Mouse (Mus musculus) splenic B cell, adult 2 months (primary cell): Measurements from ENCODE around the gene Grrp1.

ENCODE experiments used
- DNase-seq: peaks from one replicate; pipeline ENCODE4 v3.0.0-alpha.2; 2011; ENCODE audit warnings: low read depth, low spot score
- H3K27me3 ChIP-seq: 2 replicates; pipeline ENCODE4 v1.6.1; 2012; ENCODE audit warnings: mild to moderate bottlenecking, low read length, moderate library complexity, mixed read lengths; ENCODE audit not compliant: control insufficient read depth, poor library complexity, insufficient read depth, severe bottlenecking
- H3K36me3 ChIP-seq: 2 replicates; pipeline ENCODE4 v1.6.1; 2012; ENCODE audit warnings: mild to moderate bottlenecking, low read length, moderate library complexity, mixed read lengths; ENCODE audit not compliant: control insufficient read depth, poor library complexity, insufficient read depth, severe bottlenecking

The Grrp1 gene

DNA sequence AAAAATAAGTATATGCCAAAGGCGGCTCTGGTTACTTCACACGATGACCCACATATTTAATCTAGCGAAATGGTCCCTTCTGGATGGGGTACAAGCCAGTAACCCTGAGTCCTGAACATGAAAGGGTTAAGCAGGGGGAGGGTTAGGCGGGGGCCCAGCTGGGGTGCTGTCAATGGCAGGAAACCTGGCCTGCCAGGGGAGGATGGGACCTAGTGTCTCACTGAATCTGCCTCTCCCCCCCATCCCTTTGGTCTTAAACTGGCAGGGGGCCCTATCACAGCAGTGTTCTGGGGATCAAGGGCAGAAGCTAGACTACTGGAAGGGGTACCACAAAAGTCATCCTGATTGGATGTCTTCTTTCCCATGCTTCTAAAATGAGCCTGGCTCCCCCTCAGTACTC lies 1.9 kb upstream of the Grrp1 start:
- DNase-seq = no peak

DNA sequence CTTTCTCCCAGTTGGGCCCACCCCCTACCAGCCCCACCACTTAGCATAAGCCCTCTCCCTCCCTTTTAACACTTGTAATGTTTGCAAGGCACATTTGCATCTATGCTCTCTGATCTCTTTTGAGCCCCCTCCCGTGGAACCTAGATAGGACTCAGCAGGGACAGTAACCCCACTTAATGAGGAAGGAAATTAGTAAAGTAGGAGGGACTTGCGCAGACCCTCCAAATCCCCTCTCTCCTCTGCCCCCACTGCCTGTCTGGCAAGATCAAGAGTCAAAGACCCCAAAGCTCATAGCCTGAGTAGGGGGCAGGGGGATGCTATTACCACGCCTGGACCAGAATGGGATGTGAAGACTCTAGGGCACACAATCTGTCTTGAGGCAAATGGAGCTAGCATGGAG lies 929 bp upstream of the Grrp1 start:
- DNase-seq = no peak
- Histone ChIP-seq H3K27me3 (peaks cover 2% of the 10 kb centered on the region; the same call in 1 of the 2 replicates), H3K36me3 (no peaks in the 10 kb centered on the region)

More for the DNA sequence above, 1.9 kb upstream of the Grrp1 start:
- Histone ChIP-seq H3K36me3 (no peaks in the 10 kb centered on the region), H3K27me3 (peaks cover 2% of the 10 kb centered on the region; the same call in 1 of the 2 replicates)

DNA sequence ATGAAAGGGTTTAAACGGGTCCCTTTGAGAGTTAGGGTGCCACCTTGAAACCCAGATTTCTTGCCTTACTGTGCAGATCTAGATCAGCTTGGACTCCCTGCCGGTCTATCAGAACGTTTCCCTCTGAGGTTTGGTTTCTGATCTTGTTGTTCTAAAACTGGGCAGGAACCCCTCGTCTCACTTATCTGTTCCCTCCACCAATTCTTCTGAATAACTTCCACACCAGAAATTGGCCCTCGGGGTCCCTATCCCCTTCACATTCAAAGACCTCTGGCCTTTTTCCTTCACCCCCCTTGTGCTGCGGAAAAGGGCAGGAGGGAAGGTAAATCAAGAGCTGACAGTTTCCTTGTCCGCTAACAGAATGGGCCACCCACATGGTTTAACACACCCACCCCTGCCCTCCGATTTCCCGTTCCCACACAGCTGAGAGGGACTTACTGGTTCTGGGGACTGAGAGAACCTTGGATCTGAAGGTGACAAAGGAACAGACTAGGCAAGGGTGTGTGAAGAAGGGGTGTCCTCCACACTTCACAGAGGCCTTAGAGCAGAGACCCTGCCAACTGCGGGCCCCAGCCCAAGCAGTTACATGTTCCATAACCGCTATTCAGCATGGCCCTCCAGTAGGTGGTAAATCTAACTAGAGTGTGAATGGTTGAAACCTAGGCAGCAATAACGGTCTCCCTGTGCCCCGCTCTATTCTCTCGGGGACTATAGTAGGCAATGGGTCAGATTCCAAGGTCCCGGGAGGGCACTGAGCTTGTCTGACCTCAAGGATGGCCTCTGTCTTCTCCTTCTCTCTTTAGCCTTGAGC lies 790 bp downstream of the Grrp1 start:
- Histone ChIP-seq H3K27me3 (peaks cover 2% of the 10 kb centered on the region; the same call in 1 of the 2 replicates), H3K36me3 (no peaks in the 10 kb centered on the region)
- no peak for DNase-seq

DNA sequence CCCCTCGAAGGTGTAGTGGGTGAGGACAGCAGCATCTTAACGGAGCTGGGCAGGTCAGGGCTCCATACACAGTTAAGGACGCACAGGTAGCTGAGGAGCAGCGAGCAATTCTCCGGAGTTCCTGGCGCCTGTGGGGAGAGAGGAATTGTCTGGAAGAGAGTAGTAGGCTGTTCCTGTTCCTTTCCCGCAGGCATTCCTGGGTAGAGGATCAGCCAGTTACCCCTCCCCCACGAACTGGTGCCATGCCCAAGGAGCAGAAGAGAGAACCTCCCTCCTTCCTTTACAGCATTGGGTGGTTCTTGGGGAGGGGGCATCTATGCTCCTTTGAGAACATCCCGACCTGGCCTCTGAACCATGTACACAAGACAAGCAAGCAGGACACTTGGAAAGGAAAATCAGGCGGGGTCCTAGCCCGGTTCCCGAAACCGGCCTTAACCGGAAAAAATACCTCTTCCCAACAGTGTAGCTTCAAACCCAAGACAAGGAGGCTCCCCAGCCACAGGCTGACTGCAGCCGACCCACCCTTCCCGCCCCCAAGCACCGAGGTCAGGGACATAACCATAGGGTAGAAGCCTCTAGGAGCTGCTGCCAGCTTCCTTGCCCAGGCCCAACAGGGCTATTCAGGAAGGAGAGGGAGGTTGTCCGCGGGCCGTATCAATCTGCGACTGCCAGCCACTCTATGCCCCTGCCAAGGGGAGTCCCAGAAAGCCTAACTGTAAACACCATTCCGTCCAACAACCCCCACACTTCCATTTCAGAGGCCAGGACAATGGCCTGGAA lies 1.6 kb downstream of the Grrp1 start:
- Histone ChIP-seq H3K27me3 (peaks cover 2% of the 10 kb centered on the region; the same call in 1 of the 2 replicates), H3K36me3 (no peaks in the 10 kb centered on the region)
- DNase-seq = no peak

DNA sequence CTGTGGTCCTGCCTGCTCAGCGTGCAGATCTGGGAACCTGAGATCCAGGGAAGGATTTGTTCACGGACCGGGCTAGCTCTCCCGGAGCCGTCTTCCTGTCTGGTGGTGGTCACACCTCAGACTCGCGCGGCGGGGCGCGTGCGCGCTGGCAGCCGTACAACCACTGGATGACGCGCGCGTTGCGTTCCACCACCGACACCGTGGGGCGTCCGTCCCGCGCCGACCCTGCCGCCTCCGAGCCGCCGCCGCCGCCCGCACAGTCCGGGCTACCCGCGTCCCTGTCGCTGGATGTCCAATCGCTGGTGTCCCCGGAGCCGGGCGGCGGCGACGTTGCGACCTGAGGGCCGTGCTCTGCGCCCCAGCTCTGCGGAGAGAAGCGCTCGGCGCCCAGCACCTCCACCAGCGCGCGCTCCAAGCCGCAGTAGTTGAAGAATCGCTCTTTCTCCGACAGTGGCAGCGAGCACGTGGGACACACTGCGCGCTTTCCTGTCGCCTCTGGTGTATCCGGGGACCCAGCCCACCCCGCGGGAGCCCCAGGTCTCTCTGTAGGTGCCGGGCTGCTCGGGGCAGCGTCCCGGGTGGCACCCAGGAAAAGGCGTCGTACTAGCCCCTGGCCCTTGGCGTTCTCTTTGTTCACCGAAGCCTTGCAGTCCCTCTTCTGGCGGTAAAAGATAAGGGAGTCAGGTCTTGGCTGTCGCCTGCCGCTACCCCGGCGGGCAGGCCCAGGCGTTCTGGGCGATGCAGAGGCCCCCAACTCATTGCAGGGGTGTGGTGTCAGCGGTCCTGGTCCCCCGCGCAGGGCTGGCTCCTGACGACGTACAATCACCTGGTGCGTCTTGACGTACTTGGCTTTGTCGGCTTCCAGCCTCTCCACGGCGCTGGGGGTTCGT lies 2.4 kb downstream of the Grrp1 start:
- Histone ChIP-seq H3K27me3 (peaks cover 2% of the 10 kb centered on the region; the same call in 1 of the 2 replicates), H3K36me3 (no peaks in the 10 kb centered on the region)
- peak; percentile 38 for DNase-seq

DNA sequence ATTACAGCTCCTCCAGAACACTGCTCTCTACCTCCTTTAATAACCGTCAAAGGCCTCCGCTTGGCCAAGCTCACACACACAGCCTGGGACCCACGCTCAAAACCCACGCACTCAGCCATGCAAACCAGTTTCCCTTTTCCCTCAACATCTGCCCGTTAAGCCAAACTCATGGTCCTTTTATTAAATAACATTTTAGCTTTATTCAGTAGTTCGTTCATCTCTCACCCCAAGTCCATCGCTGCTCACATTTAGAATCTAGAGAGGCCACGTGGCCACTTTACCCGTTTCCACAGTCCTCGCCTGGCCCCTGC lies 3.0 kb downstream of the Grrp1 start:
- H3K36me3 ChIP-seq = no peaks in the 10 kb centered on the region
- DNase-seq = no peak
- peaks cover 2% of the 10 kb centered on the region; the same call in 1 of the 2 replicates for H3K27me3 ChIP-seq

DNA sequence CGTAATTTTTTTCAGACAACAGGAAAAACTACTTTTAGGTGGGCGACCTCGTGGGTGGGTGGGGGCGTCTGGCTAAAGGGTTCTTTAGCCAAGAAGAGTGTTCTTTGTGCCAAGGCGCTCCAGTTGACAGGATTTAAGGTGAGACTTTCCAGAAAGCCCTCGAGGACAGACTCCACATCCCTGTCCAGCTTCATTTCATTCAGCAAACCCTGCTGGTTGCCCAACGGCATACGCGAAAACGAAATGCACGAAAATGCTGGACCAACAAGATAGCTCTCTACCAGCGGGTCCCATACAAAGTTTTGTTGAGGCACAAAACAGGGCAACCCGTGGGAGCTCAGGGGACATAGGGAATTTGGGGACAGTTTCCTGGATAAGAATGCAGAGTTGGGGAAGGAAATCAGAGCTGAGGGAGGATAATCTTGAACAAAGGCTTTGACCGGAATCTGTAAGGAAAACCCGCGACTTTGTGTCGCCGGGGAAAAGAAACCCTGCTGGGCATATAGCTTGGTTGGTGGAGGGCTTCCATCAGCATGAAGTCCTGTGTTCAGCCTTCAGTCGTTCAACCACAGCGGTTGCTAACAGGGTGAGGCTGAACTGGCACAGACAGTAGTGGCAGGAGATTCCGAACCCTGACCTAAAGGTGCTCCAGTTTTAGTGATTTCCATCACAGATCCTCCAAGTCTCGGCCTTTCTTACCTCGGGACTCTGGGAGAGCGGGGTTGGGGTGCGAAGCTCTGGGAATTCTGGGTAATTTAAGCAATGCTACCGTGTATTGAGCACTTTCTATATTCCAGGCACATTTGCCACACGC lies 3.6 kb downstream of the Grrp1 start:
- no peak for DNase-seq
- peaks cover 2% of the 10 kb centered on the region; the same call in 1 of the 2 replicates for H3K27me3 ChIP-seq
- no peaks in the 10 kb centered on the region for H3K36me3 ChIP-seq

DNA sequence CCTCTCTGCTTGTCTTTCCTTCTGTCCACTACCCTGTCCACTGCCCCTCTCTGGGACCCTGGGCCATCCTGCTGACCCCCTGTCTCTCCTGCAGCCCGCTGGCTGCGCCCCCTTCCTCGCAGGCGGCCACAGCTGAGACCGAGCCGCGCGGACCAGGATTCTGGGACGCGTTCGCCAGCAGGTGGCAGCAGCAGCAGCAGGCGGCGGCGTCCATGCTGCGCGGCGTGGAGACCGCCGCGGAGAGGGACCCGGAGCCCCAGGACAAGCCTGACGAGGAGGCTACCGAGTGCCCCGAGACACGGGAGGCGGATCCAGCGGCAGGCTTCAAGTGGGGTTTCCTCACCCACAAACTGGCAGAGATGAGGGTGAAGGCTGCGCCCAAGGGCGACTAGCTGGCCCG lies 4.3 kb downstream of the Grrp1 start:
- DNase-seq = peak; percentile 80
- H3K36me3 ChIP-seq = no peaks in the 10 kb centered on the region

DNA sequence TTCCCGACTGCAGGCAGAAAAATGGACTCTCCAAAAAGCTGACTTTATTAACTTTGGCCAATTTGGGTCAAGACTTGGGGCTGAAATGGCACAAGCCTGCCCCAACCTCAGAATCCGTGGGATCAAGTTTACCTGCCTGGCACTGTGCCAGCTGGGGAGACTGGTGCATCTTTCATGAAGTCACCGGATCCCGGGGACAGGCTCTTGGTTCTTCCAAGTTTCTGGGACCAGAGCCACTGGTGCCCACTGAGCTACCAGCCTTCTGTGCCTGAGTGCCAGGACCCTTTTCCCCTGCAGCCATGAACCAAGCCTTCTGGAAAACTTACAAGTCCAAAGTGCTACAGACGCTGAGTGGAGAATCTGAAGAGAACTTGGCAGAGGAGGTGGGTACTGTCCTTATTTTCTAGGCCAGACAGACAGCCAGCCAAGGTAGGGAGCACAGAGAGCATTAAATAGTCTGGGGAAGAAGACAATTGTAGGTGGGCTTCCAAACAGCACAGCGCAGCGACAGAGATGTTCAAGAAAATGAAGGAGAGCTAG lies 7.1 kb downstream of the Grrp1 start, which contains the start of gene Gm30191:
Gene Gm30191, plus strand, starts transcription at position 217 of the 540 bp plus-strand sequence.
- Histone ChIP-seq H3K27me3 (no peaks in the 10 kb centered on the region), H3K36me3 (no peaks in the 10 kb centered on the region)
- no peak for DNase-seq

More for the DNA sequence above, 4.3 kb downstream of the Grrp1 start:
- H3K27me3 ChIP-seq = peaks cover 2% of the 10 kb centered on the region; the same call in 1 of the 2 replicates

DNA sequence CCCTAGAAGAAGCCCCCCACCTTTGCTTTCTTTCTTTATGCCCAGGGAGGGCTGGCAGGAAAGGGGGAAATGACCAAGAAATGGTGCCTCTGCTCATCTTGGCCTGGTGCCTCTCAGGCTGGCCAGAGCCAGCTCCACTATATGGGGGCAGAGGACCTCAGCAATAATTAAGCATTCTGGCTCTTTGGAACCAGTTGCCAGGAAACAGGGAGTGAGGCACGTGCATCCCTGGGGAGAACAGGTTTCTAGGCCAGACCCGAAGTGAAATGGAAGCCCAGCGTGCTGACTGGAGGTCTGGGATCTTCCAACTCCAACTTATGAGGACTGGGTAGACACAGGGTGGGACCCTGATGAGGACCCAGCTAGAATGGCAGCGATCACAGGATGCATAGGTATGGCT lies 7.7 kb downstream of the Grrp1 start:
- no peak for DNase-seq
- H3K27me3 ChIP-seq = no peaks in the 10 kb centered on the region
- no peaks in the 10 kb centered on the region for H3K36me3 ChIP-seq

DNA sequence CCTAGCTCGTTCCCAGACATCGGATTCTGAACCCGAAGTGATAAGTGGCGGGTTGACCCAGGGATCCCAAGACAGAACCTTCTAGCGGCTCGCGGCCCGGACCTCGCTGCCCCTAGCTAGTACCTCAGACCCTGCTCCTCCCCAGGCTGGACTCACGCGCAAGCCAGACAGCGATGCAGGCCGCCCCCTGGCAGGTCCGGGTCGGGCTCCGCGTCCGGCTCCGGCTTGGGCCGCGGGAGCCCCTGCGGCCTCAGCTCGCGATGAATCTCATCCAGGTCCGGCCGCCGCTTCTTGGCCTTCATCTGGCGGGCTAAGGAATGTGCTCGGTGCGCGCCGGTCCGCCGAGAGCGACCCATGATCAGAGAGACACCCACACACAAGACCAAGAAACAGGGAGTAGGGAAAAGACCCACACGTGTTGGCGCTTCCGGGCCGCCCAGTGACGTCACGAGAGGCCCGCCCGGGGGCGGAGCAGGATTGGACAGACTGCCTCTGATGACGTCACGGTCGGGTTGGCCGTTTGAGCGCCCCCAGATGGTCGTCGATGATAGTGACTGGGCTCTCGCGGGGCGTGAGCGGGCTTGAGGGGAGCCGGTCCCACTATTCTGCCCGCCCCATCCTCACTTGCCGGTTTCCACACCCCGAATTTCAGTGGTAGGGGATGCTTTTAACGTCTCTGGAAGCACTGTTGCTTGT lies 8.6 kb downstream of the Grrp1 start, which contains the start of gene Zfp593:
Gene Zfp593, minus strand, starts transcription at position 445 of the 696 bp plus-strand sequence.
- no peaks in the 10 kb centered on the region for H3K27me3 ChIP-seq
- no peaks in the 10 kb centered on the region for H3K36me3 ChIP-seq
- DNase-seq = peak; percentile 95

DNA sequence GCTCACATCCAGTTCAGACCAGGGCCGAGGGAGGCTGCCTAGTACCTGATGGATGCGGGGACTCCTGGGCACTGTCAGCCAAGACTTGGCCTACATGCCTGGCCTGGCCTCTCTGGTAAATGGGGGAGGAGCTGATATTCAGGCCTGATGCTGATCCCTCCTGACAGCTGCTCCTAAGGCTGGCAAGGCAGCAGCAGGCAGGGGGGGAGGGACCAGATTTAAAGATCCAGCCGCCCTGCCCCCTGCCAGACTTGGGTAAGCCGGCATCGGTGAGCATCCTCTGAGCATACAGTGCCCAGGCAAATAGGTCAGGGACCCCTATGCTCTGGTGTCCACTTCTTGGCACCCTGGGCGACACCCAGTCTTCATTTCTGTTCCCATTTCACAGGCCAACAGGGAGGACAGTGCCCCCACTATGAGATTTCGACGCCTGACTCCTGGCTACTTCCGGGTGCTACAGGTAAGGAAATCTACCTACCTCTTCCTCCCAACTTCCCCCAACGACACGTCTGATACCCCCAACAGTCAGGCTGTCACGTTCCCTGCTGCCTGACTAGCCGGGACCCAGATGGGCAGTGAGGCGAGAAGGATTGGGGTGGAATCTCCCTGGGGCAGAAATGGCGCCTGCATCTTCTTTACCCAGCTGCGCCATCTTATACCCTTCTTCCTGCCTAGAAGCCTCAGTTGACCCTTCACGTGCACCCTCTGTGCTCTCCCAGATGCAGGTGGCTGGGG lies 10.2 kb downstream of the Grrp1 start, which contains the start of gene E130218I03Rik:
Gene E130218I03Rik, plus strand, starts transcription at position 147 of the 735 bp plus-strand sequence.
- no peaks in the 10 kb centered on the region for H3K27me3 ChIP-seq
- H3K36me3 ChIP-seq = no peaks in the 10 kb centered on the region
- no peak for DNase-seq
